Mouse (Mus musculus) large intestine, adult 2 months (tissue): ENCODE results near the gene Tcp10a. TPM values are rescaled to one million over a fixed set of nuclear protein-coding genes. Genes with fewer than 3 reads are reported as not detected.
"Not testable (repeated sequence)": the region's sequence is repeated elsewhere in the genome, so short reads cannot be mapped to it uniquely, and the experiment has no call there.

ENCODE experiments used
- DNase-seq: peaks from one replicate; pipeline ENCODE4 v3.0.0-alpha.2; 2012; ENCODE audit warnings: low read depth, low spot score
- WGBS: fragments of 180-500 bp; shearing (Covaris S2); methylation state at CpG from one replicate; pipeline ENCODE4 v1.1.7; 2018; 5-methylcytosine and 5-hydroxymethylcytosine counted together
- polyA plus RNA-seq: library from polyadenylated mRNA; depleted of rRNA; stranded (reverse); fragments of >200 nt; gene quantifications from 2 replicates; pipeline ENCODE4 v1.2.3, GENCODE M21; 2012; rRNA removed

Gene Tcp10a
- polyA plus RNA-seq, 1 experiment: not detected

- 60% methylated on average over 1 of the region's 1 CpGs for WGBS
Observed at GRCm38 (mm10) chr17:7366265-7366664, 41.8 kb downstream of the Tcp10a start.

GRCm38 (mm10) chr17:7366676-7367374 lies 42.4 kb downstream of the Tcp10a start:
- WGBS: 53% methylated on average over 5 of the region's 7 CpGs
- DNase-seq: not testable (repeated sequence)

More at GRCm38 (mm10) chr17:7366265-7366664, 41.8 kb downstream of the Tcp10a start:
- DNase-seq: not testable (repeated sequence)

DNA sequence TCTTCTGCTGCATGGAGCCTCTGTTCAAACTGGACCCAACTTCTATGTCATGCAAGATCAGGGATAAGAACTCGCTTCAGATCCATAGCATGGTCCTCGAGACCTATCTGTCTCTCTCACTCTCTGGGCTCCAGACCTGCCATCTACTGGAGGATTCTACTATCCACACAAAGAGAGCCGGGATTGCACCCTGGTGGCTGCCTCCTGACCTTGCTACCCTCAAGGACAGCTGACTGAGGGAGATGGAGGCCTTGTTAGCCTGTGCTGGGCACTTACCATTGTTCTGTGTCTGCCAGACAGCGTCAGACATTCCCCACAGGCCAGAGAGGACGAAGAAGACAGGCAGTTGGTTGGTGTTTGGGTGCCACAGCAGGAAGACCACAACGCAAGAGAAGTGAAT lies 45.0 kb downstream of the Tcp10a start:
- 46% methylated on average over 6 of the region's 6 CpGs for WGBS
- not testable (repeated sequence) for DNase-seq

GRCm38 (mm10) chr17:7371879-7372278 lies 47.4 kb downstream of the Tcp10a start, which contains the start of gene Gm49630:
Gm49630 (minus strand) TSS chr17:7371979.
- DNase-seq: not testable (repeated sequence)
- WGBS: 94% methylated on average over 2 of the region's 5 CpGs

GRCm38 (mm10) chr17:7376951-7377700 lies 52.7 kb downstream of the Tcp10a start:
- WGBS: 100% methylated on average over 1 of the region's 3 CpGs

GRCm38 (mm10) chr17:7377907-7378306 lies 53.5 kb downstream of the Tcp10a start:
- WGBS: 44% methylated on average over 3 of the region's 3 CpGs
- not testable (repeated sequence) for DNase-seq

More at GRCm38 (mm10) chr17:7376951-7377700, 52.7 kb downstream of the Tcp10a start:
- not testable (repeated sequence) for DNase-seq

- DNase-seq: not testable (repeated sequence)
- WGBS: 83% methylated on average over 1 of the region's 3 CpGs
Observed at GRCm38 (mm10) chr17:7382711-7383110, 58.3 kb downstream of the Tcp10a start.

- WGBS: 43% methylated on average over 12 of the region's 13 CpGs
- DNase-seq: not testable (repeated sequence)
Observed at GRCm38 (mm10) chr17:7383167-7384143, 59.0 kb downstream of the Tcp10a start.

GRCm38 (mm10) chr17:7385364-7385763 lies 60.9 kb downstream of the Tcp10a start, which contains the start of gene Unc93a2:
Unc93a2 (minus strand) TSS chr17:7385464.
- WGBS: 81% methylated on average over 3 of the region's 3 CpGs

GRCm38 (mm10) chr17:7386016-7386415 lies 61.6 kb downstream of the Tcp10a start:
- WGBS: 38% methylated on average over 8 of the region's 8 CpGs
- DNase-seq: not testable (repeated sequence)

More at GRCm38 (mm10) chr17:7385364-7385763, 60.9 kb downstream of the Tcp10a start, which contains the start of gene Unc93a2:
- not testable (repeated sequence) for DNase-seq

GRCm38 (mm10) chr17:7388341-7388957 lies 64.0 kb downstream of the Tcp10a start:
- DNase-seq: not testable (repeated sequence)
- WGBS: no CpG with 5 or more reads among the region's 2 CpGs

GRCm38 (mm10) chr17:7388958-7389356 lies 64.5 kb downstream of the Tcp10a start:
- DNase-seq: not testable (repeated sequence)
- whole genome bisulfite sequencing: 79% methylated on average over 8 of the region's 8 CpGs

- 74% methylated on average over 7 of the region's 7 CpGs for WGBS
- not testable (repeated sequence) for DNase-seq
Observed at GRCm38 (mm10) chr17:7389898-7390297, 65.5 kb downstream of the Tcp10a start.

GRCm38 (mm10) chr17:7395116-7395515 lies 70.7 kb downstream of the Tcp10a start:
- WGBS: 61% methylated on average over 7 of the region's 7 CpGs
- DNase-seq: not testable (repeated sequence)

Other genes with a start within 250 kb of the Tcp10a start
- gene Rps6ka2, start 154.5 kb upstream of the Tcp10a start, polyA plus RNA-seq: 2.3 and 2.9 TPM in 2 replicates
- 2.1 and 6.3 TPM in 2 replicates for gene Ttll2, start 28.1 kb downstream of the Tcp10a start, polyA plus RNA-seq
- gene Gm49630, start 47.3 kb downstream of the Tcp10a start, polyA plus RNA-seq: 1.5 TPM in 1 of 2 replicates, not detected in the other
- 8.8 and 46.1 TPM in 2 replicates for gene Unc93a2, start 60.8 kb downstream of the Tcp10a start, polyA plus RNA-seq